Mouse (Mus musculus) heart, embryonic 12.5 days (tissue): Measurements from ENCODE around the gene Tnnt3. TPM values are rescaled to one million over a fixed set of nuclear protein-coding genes. Genes with fewer than 3 reads are reported as not detected.

Source experiments
- polyA plus RNA-seq: library from polyadenylated mRNA; unstranded; fragments of >200 nt; fragmentation: Nextera tagmentation; extraction: Ambion mirVana; gene quantifications from 2 replicates; pipeline ENCODE4 v1.2.1, GENCODE M21; 2016

Tnnt3 gene
- polyA plus RNA-seq, 1 experiment from 2014 or later = 9.3 TPM

Other genes with a start within 250 kb of the Tnnt3 start
- not detected in 2 replicates for gene Gm2431, start 240.5 kb upstream of the Tnnt3 start, polyA plus RNA-seq
- gene Gm4559, start 224.5 kb upstream of the Tnnt3 start, polyA plus RNA-seq = not detected in 2 replicates
- gene Krtap5-1, start 201.7 kb upstream of the Tnnt3 start, polyA plus RNA-seq = not detected in 2 replicates
- gene Krtap5-4, start 195.3 kb upstream of the Tnnt3 start, polyA plus RNA-seq = not detected in 2 replicates
- gene Ifitm10, start 125.1 kb upstream of the Tnnt3 start, polyA plus RNA-seq = 5.4 and 7.4 TPM in 2 replicates
- gene Gm49369, start 116.2 kb upstream of the Tnnt3 start, polyA plus RNA-seq = 3.0 TPM in 1 of 2 replicates, not detected in the other
- 431 and 436 TPM in 2 replicates for gene Ctsd, start 110.8 kb upstream of the Tnnt3 start, polyA plus RNA-seq
- gene Syt8, start 64.0 kb upstream of the Tnnt3 start, polyA plus RNA-seq = 0.28 and 0.57 TPM in 2 replicates
- gene Tnni2, start 57.0 kb upstream of the Tnnt3 start, polyA plus RNA-seq = 50.6 and 53.5 TPM in 2 replicates
- gene Lsp1, start 38.0 kb upstream of the Tnnt3 start, polyA plus RNA-seq = 33.4 and 38.4 TPM in 2 replicates
- 12.0 and 15.2 TPM in 2 replicates for gene Mrpl23, start 33.9 kb downstream of the Tnnt3 start, polyA plus RNA-seq
- 1,315 and 1,354 TPM in 2 replicates for gene Igf2, start 168.0 kb downstream of the Tnnt3 start, polyA plus RNA-seq
- gene Gm49394, start 171.1 kb downstream of the Tnnt3 start, polyA plus RNA-seq = 0.04 and 0.21 TPM in 2 replicates
- not detected in 2 replicates for gene Ins2, start 244.5 kb downstream of the Tnnt3 start, polyA plus RNA-seq